Comparison of ENCODE assay signal across 20 mouse cellular contexts in the genomic region with DNA sequence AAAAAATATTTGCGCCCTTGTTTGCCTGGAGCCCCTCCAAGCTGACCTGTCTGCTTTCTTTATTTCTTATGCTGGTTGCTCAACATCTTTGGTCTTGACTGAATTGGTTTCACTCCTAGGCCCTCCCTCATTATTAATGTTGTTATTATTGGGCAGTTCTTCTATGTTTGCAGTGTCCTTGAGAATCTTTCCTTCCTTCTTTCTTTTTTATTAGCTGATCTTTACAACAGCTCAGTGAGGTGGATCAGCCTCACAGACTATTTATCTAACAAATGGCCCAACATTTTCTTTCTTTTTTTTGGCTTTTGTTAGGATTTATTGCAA.
DNase-seq lines count a peak whose midpoint lies in the region; ATAC-seq and TF ChIP-seq lines count a peak whose summit lies in the region.
"Had no signal": no experiment of that assay in that cellular context is flagged by ENCODE, and none has a peak within 500 bp of the region (broad histone marks: within the 10 kb centered on the region; RNA-seq: fewer than 3 reads in every experiment).

No protein-coding gene starts in this region.

- no peaks in the 10 kb centered on the region for H3K9me3 ChIP-seq in lung, postnatal 0 days (ENCODE audit: low read length)
- H3K9me3 ChIP-seq: embryonic facial prominence, embryonic 15.5 days; forebrain, embryonic 10.5 days; heart, embryonic 10.5 days had no signal

- no peaks in the 10 kb centered on the region for H3K4me1 ChIP-seq in kidney, adult 2 months (ENCODE audit: control insufficient read depth, insufficient read depth, low read length)
- no peaks in the 10 kb centered on the region for H3K4me1 ChIP-seq in lung, postnatal 0 days (ENCODE audit: insufficient read depth, low read depth, low read length)

- no peak overlapping the region for H3K4me2 ChIP-seq in lung, postnatal 0 days (replicated peaks; ENCODE audit: low read depth, low read length)
- H3K4me2 ChIP-seq: embryonic facial prominence, embryonic 15.5 days had no signal

- no peak overlapping the region for H3K4me3 ChIP-seq in kidney, adult 2 months (ENCODE audit: insufficient read depth, low read depth, low read length)
- H3K4me3 ChIP-seq in lung, postnatal 0 days (ENCODE audit: low read depth, low read length) = no peak overlapping the region
- H3K4me3 ChIP-seq: embryonic facial prominence, embryonic 15.5 days; erythroblast, embryonic 14.5 days; forebrain, embryonic 10.5 days; gastrocnemius, adult 2 months; heart, embryonic 10.5 days had no signal

- H3K27me3 ChIP-seq in kidney, adult 2 months (replicated peaks; ENCODE audit: control insufficient read depth, insufficient read depth, low read length) = no peaks in the 10 kb centered on the region; the same call in 1 of the 2 replicates
- no peaks in the 10 kb centered on the region for H3K27me3 ChIP-seq in lung, postnatal 0 days (replicated peaks; ENCODE audit: insufficient read depth, low read length)
- H3K27me3 ChIP-seq: embryonic facial prominence, embryonic 15.5 days had no signal

- ATAC-seq in lung, postnatal 0 days = no peak; the same call in 1 of the 2 replicates

- TF ChIP-seq CTCF in kidney, adult 2 months (conservative IDR thresholded peaks at IDR 0.05; ENCODE audit: insufficient read depth, insufficient read length, low read depth, low read length) = no peak
- TF ChIP-seq CTCF in lung, postnatal 0 days (IDR thresholded peaks at IDR 0.05) = no peak

- 54% methylated on average over 1 of the region's 1 CpGs for WGBS in kidney, adult 2 months
- WGBS in lung, postnatal 0 days = 54% methylated on average over 1 of the region's 1 CpGs

- TF ChIP-seq EP300 in lung, postnatal 0 days (IDR thresholded peaks at IDR 0.05) = no peak

- no peak for TF ChIP-seq POLR2A in kidney, adult 2 months (IDR thresholded peaks at IDR 0.05; ENCODE audit: low read depth, low read length)

- H3K27ac ChIP-seq in kidney, adult 2 months (ENCODE audit: insufficient read depth, low read depth, low read length) = no peak overlapping the region
- no peak overlapping the region for H3K27ac ChIP-seq in lung, postnatal 0 days (ENCODE audit: low read length)
- H3K27ac ChIP-seq: embryonic facial prominence, embryonic 15.5 days; forebrain, embryonic 10.5 days; gastrocnemius, adult 2 months; heart, embryonic 10.5 days had no signal

- no peak overlapping the region for H3K9ac ChIP-seq in lung, postnatal 0 days (replicated peaks; ENCODE audit: low read depth)
- H3K9ac ChIP-seq: embryonic facial prominence, embryonic 15.5 days had no signal

- peak; percentile 40 for DNase-seq in kidney, adult 2 months
- no peak for DNase-seq in kidney, adult 9 months
- peak; percentile 15 to 29 for DNase-seq in lung, adult 18-20 months
- no peak for DNase-seq in lung, postnatal 4 days
- peak; percentile 29 for DNase-seq in lung, postnatal 25 days (ENCODE audit: low spot score)
- DNase-seq in lung, postnatal 0 days (ENCODE audit: low spot score) = no peak
- peak; percentile 21 for DNase-seq in lung, postnatal 36 days
- no peak for DNase-seq in spleen, adult 12 weeks (ENCODE audit: low spot score)
- DNase-seq: cerebellum, adult 11 months; cerebellum, adult 8-10 months; cerebellum, postnatal 14 days; embryo, embryonic 11 days; gastrocnemius, adult 2 months; gastrocnemius, postnatal 25 days; heart, adult 18-20 months; heart, postnatal 4 days had no signal

- no peaks in the 10 kb centered on the region for H3K36me3 ChIP-seq in kidney, adult 2 months (ENCODE audit: control insufficient read depth, insufficient read depth, low read length)
- H3K36me3 ChIP-seq in lung, postnatal 0 days (ENCODE audit: insufficient read depth, low read length) = no peaks in the 10 kb centered on the region
- H3K36me3 ChIP-seq: embryonic facial prominence, embryonic 15.5 days; forebrain, embryonic 10.5 days; heart, embryonic 10.5 days had no signal

Comparison
In these comparisons a context has a peak if more than half of its experiments do, and no peak if none do; other contexts are left out.
1. DNase-seq: peak in kidney, adult 2 months (single experiment), lung, adult 18-20 months (2 of 2), lung, postnatal 25 days (single experiment) and lung, postnatal 36 days (single experiment); none in kidney, adult 9 months (single experiment), lung, postnatal 4 days (0 of 2), lung, postnatal 0 days (single experiment) and spleen, adult 12 weeks (single experiment).